Mouse (Mus musculus): ENCODE results near the gene Nrgn. TPM values are rescaled to one million over a fixed set of nuclear protein-coding genes. Genes with fewer than 3 reads are reported as not detected.

Nrgn gene
- 5.8 and 6.3 TPM in 2 replicates for polyA plus RNA-seq (2012; rRNA removed)

GRCm38 (mm10) chr9:37552536-37553293, at the start of gene Nrgn:
TSS of gene Nrgn (minus strand) at chr9:37552904.

GRCm38 (mm10) chr9:37554838-37555748, 2.4 kb upstream of the Nrgn start, which contains the start of gene Siae:
TSS of gene Siae (plus strand) at chr9:37555698.

GRCm38 (mm10) chr9:37539170-37540025, 13.3 kb downstream of the Nrgn start, which contains the start of gene Vsig2:
TSS of gene Vsig2 (plus strand) at chr9:37539255.

GRCm38 (mm10) chr9:37527396-37528224, 25.1 kb downstream of the Nrgn start, which contains the start of gene Esam:
TSS of gene Esam (plus strand) at chr9:37528078.

Other genes starting within 250 kb of the Nrgn start
- gene Ccdc15, start 204.5 kb downstream of the Nrgn start, polyA plus RNA-seq (2012; rRNA removed): 0.83 and 0.94 TPM in 2 replicates
- gene Hepacam, start 185.6 kb downstream of the Nrgn start, polyA plus RNA-seq (2012; rRNA removed): 0.01 TPM in 2 replicates
- gene Robo4, start 151.0 kb downstream of the Nrgn start, polyA plus RNA-seq (2012; rRNA removed): 2.3 and 2.6 TPM in 2 replicates
- gene Robo3, start 119.7 kb downstream of the Nrgn start, polyA plus RNA-seq (2012; rRNA removed): 0.29 and 0.43 TPM in 2 replicates
- gene Msantd2, start 63.6 kb downstream of the Nrgn start, polyA plus RNA-seq (2012; rRNA removed): 9.9 and 11.4 TPM in 2 replicates
- 10.9 and 11.6 TPM in 2 replicates for gene Esam, start 24.8 kb downstream of the Nrgn start, polyA plus RNA-seq (2012; rRNA removed)
- gene Vsig2, start 13.6 kb downstream of the Nrgn start, polyA plus RNA-seq (2012; rRNA removed): 0.84 and 0.95 TPM in 2 replicates
- gene Siae, start 2.8 kb upstream of the Nrgn start, polyA plus RNA-seq (2012; rRNA removed): 3.5 and 3.8 TPM in 2 replicates
- gene Spa17, start 60.8 kb upstream of the Nrgn start, polyA plus RNA-seq (2012; rRNA removed): 1.2 TPM in 2 replicates
- 30.0 and 33.7 TPM in 2 replicates for gene Tbrg1, start 104.4 kb upstream of the Nrgn start, polyA plus RNA-seq (2012; rRNA removed)
- not detected in 2 replicates for gene Panx3, start 116.3 kb upstream of the Nrgn start, polyA plus RNA-seq (2012; rRNA removed)
- gene Olfr160, start 163.3 kb upstream of the Nrgn start, polyA plus RNA-seq (2012; rRNA removed): not detected in 2 replicates
- not detected in 2 replicates for gene Olfr874, start 192.2 kb upstream of the Nrgn start, polyA plus RNA-seq (2012; rRNA removed)
- gene Olfr875, start 219.0 kb upstream of the Nrgn start, polyA plus RNA-seq (2012; rRNA removed): not detected in 2 replicates

All from liver, embryonic 18 days (tissue).